Mouse (Mus musculus) embryonic facial prominence, embryonic 10.5 days (tissue): ENCODE results near the gene Atf3. TPM values are rescaled to one million over a fixed set of nuclear protein-coding genes. Genes with fewer than 3 reads are reported as not detected.

Experiments
- DNase-seq: peaks from one replicate; pipeline ENCODE4 v3.0.0-alpha.2; 2017; ENCODE audit warnings: low spot score
- H3K27ac ChIP-seq: fragments of 300-500 bp; sonication (generic); replicated peaks from 2 replicates; pipeline ENCODE4 v1.5.1; 2016; ENCODE audit warnings: mild to moderate bottlenecking
- H3K27me3 ChIP-seq: fragments of 300-500 bp; sonication (generic); replicated peaks from 2 replicates; pipeline ENCODE4 v1.6.1; 2016; ENCODE audit warnings: low read depth, mild to moderate bottlenecking; ENCODE audit not compliant: poor library complexity, severe bottlenecking
- H3K36me3 ChIP-seq: fragments of 300-500 bp; sonication (generic); replicated peaks from 2 replicates; pipeline ENCODE4 v1.6.1; 2016; ENCODE audit warnings: mild to moderate bottlenecking, moderate library complexity
- H3K4me1 ChIP-seq: fragments of 300-500 bp; sonication (generic); 2 replicates; pipeline ENCODE4 v1.6.1; 2016
- H3K4me3 ChIP-seq: fragments of 300-500 bp; sonication (generic); 2 replicates; pipeline ENCODE4 v1.5.1; 2016; ENCODE audit warnings: mild to moderate bottlenecking, moderate library complexity
- H3K9me3 ChIP-seq: fragments of 300-500 bp; sonication (generic); 2 replicates; pipeline ENCODE4 v1.6.1; 2016; ENCODE audit warnings: mild to moderate bottlenecking
- WGBS: fragments of 180-500 bp; shearing (Covaris S2); methylation state at CpG from one replicate; pipeline ENCODE4 v1.1.7; 2016; 5-methylcytosine and 5-hydroxymethylcytosine counted together
- polyA plus RNA-seq: library from polyadenylated mRNA; unstranded; fragments of >200 nt; fragmentation: Nextera tagmentation; extraction: Ambion mirVana; gene quantifications from 2 replicates; pipeline ENCODE4 v1.2.1, GENCODE M21; 2016

Atf3 gene
- polyA plus RNA-seq, 1 experiment from 2014 or later, result 1.5 TPM

DNA sequence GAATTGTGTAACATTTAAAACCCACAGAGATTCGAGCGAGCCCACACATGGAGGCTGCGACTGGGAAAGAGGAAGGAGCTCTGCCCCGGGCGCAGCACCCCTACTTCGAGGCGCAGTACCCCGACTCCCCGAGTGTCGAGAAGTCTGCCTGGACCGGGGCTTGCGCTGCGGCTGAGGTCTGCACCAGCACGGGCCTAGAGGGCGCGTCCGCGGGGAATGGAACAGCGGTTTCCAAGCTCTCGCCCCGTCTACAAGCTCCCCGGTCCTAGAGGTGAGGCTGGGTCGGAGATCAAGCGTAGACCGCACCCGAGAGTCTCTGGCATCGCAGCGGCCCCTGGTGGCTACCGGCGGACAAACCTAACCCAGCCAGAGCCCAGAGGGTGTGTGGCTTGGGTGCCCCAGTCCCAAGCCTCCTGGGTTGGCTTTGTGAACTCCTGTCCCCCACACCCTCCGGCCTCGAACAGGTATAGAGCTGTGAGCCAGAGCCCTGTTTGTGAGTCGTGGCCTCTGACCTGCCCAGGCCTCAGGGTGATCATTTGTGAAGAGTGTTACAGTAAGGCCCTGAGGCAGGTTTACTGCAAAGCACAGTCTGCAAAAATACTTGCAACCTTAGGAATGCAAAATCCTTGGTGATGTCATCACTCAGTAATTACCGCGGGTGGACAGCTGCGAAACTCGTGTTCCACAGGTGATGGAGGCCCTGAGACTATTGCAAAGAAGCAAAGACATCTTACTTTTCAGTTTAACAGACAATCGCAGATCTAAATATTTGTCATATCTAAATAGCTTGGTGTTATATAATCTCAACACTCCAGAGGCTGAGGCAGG, 91.8 kb downstream of the Atf3 start:
- peaks cover 20% of the 10 kb centered on the region for H3K27me3 ChIP-seq
- no peaks in the 10 kb centered on the region for H3K36me3 ChIP-seq
- peak; percentile 82 for DNase-seq
- H3K27ac ChIP-seq, result peak overlapping the region; percentile 52; the same call in 1 of the 2 replicates
- H3K9me3 ChIP-seq, result peaks cover 12% of the 10 kb centered on the region; the same call in 1 of the 2 replicates
- H3K4me1 ChIP-seq, result peaks cover 6% of the 10 kb centered on the region
- 15% methylated on average over 38 of the region's 38 CpGs for WGBS
- H3K4me3 ChIP-seq, result peak overlapping the region; percentile 53

DNA sequence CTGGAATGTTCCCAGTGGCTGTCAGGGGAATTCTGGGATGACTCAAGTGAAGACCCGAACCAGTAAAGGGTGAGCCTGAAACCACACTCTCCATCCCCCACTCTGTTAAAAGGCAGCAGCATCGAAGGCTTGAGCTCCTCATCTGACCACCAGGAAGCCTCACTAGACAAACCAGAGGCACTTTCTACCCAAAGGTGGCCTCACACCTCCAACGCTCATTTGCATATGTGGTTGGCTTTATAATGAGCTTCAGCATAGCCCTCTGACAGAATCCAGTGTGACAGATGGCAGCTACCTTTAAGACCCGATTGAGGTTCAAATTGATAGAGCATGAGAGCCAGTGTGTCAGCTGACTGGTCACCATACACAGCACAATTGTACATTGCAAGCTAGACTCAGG, 93.6 kb downstream of the Atf3 start:
- 74% methylated on average over 4 of the region's 4 CpGs for WGBS

DNA sequence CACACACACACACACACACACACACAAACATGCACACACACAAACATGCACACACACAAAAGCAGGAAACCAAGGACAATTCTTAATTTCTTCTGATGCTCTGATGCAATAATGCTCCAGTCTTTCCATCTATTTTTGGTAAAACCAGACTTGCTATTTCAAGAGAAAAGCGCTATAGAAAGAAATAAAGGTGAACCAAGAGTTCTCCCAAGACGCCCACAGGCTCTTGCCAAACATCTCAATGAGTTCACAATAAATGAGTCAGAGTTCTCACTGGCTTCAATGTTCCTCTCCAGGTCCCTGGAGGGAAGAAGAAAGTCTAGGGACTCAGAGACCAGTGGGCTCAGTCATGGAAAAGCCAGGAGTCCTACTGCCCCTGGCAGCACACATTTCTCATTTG, 94.1 kb downstream of the Atf3 start:
- H3K4me3 ChIP-seq, result no peak overlapping the region
- WGBS, result 85% methylated on average over 2 of the region's 2 CpGs
- H3K4me1 ChIP-seq, result peaks cover 6% of the 10 kb centered on the region
- peaks cover 20% of the 10 kb centered on the region for H3K27me3 ChIP-seq
- no peak for DNase-seq
- no peaks in the 10 kb centered on the region for H3K36me3 ChIP-seq
- no peaks in the 10 kb centered on the region for H3K9me3 ChIP-seq
- H3K27ac ChIP-seq, result no peak overlapping the region

More for the DNA sequence above, 93.6 kb downstream of the Atf3 start:
- no peak overlapping the region for H3K27ac ChIP-seq
- H3K9me3 ChIP-seq, result peaks cover 2% of the 10 kb centered on the region; the same call in 1 of the 2 replicates
- H3K36me3 ChIP-seq, result no peaks in the 10 kb centered on the region
- H3K27me3 ChIP-seq, result peaks cover 20% of the 10 kb centered on the region
- no peak for DNase-seq
- peaks cover 6% of the 10 kb centered on the region for H3K4me1 ChIP-seq
- H3K4me3 ChIP-seq, result no peak overlapping the region

DNA sequence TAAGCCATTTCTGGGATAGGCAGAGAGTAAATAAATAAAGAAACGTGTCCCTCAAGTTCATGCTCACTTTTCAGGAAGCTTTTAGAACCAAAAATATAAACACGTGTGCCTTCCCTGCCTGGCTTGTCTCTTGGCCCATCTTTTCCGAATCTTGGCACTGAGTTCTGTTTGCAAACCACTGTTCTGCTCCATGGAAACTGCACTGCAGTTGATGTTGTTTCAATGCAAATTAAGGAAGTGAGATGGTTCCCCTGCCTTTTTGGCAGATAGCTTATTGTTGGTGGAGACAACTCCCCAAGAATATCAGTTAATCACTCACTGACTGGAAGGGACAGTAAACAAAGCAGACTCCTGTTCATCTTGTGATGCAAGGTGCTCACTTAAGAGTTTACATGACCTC, 95.1 kb downstream of the Atf3 start:
- 79% methylated on average over 3 of the region's 3 CpGs for WGBS

More for the DNA sequence above, 95.1 kb downstream of the Atf3 start:
- Histone ChIP-seq H3K4me3 (no peak overlapping the region), H3K36me3 (no peaks in the 10 kb centered on the region), H3K27ac (no peak overlapping the region), H3K4me1 (peaks cover 6% of the 10 kb centered on the region), H3K9me3 (no peaks in the 10 kb centered on the region), H3K27me3 (peaks cover 20% of the 10 kb centered on the region)
- no peak for DNase-seq

Other genes starting within 250 kb of the Atf3 start
- gene Vash2, start 238.7 kb downstream of the Atf3 start, polyA plus RNA-seq, result 52.7 and 56.7 TPM in 2 replicates
- gene Flvcr1, start 191.9 kb downstream of the Atf3 start, polyA plus RNA-seq, result 6.9 and 7.4 TPM in 2 replicates
- gene Spata45, start 181.4 kb downstream of the Atf3 start, polyA plus RNA-seq, result not detected in 2 replicates
- gene Tatdn3, start 155.1 kb downstream of the Atf3 start, polyA plus RNA-seq, result 10.3 and 12.4 TPM in 2 replicates
- gene Nsl1, start 155.0 kb downstream of the Atf3 start, polyA plus RNA-seq, result 35.4 and 38.6 TPM in 2 replicates
- 7.1 and 9.8 TPM in 2 replicates for gene Batf3, start 120.2 kb downstream of the Atf3 start, polyA plus RNA-seq
- not detected in 2 replicates for gene Fam71a, start 53.2 kb downstream of the Atf3 start, polyA plus RNA-seq
- 42.8 and 48.6 TPM in 2 replicates for gene Nenf, start 100.2 kb upstream of the Atf3 start, polyA plus RNA-seq
- gene Tmem206, start 107.9 kb upstream of the Atf3 start, polyA plus RNA-seq, result 25.4 and 26.0 TPM in 2 replicates
- gene Ppp2r5a, start 185.2 kb upstream of the Atf3 start, polyA plus RNA-seq, result 10.5 and 12.1 TPM in 2 replicates